Mouse (Mus musculus): ENCODE results near the gene Dicer1.

Gene Dicer1

GRCm38 (mm10) chr12:104751814-104752765 lies at the start of gene Dicer1:
TSS of gene Dicer1 (minus strand) at chr12:104751952.
- peak; percentile 97 for DNase-seq (ENCODE audit: low read depth, low spot score)

GRCm38 (mm10) chr12:104799365-104799764 lies 47.6 kb upstream of the Dicer1 start:
- peak; percentile 41 for DNase-seq (ENCODE audit: low read depth, low spot score)

GRCm38 (mm10) chr12:104797905-104798304 lies 46.2 kb upstream of the Dicer1 start:
- DNase-seq (ENCODE audit: low read depth, low spot score) = no peak

GRCm38 (mm10) chr12:104796635-104797378 lies 45.1 kb upstream of the Dicer1 start:
- DNase-seq (ENCODE audit: low read depth, low spot score) = peak; percentile 60

GRCm38 (mm10) chr12:104794957-104795356 lies 43.2 kb upstream of the Dicer1 start:
- DNase-seq (ENCODE audit: low read depth, low spot score) = peak; percentile 73

- no peak for DNase-seq (ENCODE audit: low read depth, low spot score)
Measured at GRCm38 (mm10) chr12:104793486-104793885, 41.7 kb upstream of the Dicer1 start.

GRCm38 (mm10) chr12:104777603-104778002 lies 25.9 kb upstream of the Dicer1 start:
- no peak for DNase-seq (ENCODE audit: low read depth, low spot score)

- DNase-seq (ENCODE audit: low read depth, low spot score) = no peak
Measured at GRCm38 (mm10) chr12:104771941-104772340, 20.2 kb upstream of the Dicer1 start.

- no peak for DNase-seq (ENCODE audit: low read depth, low spot score)
Measured at GRCm38 (mm10) chr12:104769201-104769785, 17.5 kb upstream of the Dicer1 start.

- peak; percentile 73 for DNase-seq (ENCODE audit: low read depth, low spot score)
Measured at GRCm38 (mm10) chr12:104767183-104767582, 15.4 kb upstream of the Dicer1 start.

- DNase-seq (ENCODE audit: low read depth, low spot score) = no peak
Measured at GRCm38 (mm10) chr12:104765761-104766160, 14.0 kb upstream of the Dicer1 start.

GRCm38 (mm10) chr12:104765116-104765515 lies 13.4 kb upstream of the Dicer1 start:
- no peak for DNase-seq (ENCODE audit: low read depth, low spot score)

- DNase-seq (ENCODE audit: low read depth, low spot score) = peak; percentile 94
Measured at GRCm38 (mm10) chr12:104763918-104764317, 12.2 kb upstream of the Dicer1 start.

- peak; percentile 91 for DNase-seq (ENCODE audit: low read depth, low spot score)
Measured at GRCm38 (mm10) chr12:104761411-104761810, 9.7 kb upstream of the Dicer1 start.

- DNase-seq (ENCODE audit: low read depth, low spot score) = peak; percentile 77
Measured at GRCm38 (mm10) chr12:104758066-104758465, 6.3 kb upstream of the Dicer1 start.

- no peak for DNase-seq (ENCODE audit: low read depth, low spot score)
Measured at GRCm38 (mm10) chr12:104753686-104754085, 1.9 kb upstream of the Dicer1 start.

GRCm38 (mm10) chr12:104751331-104751813 lies 380 bp downstream of the Dicer1 start:
- DNase-seq (ENCODE audit: low read depth, low spot score) = peak; percentile 29

GRCm38 (mm10) chr12:104748946-104749345 lies 2.8 kb downstream of the Dicer1 start:
- no peak for DNase-seq (ENCODE audit: low read depth, low spot score)

GRCm38 (mm10) chr12:104747252-104747651 lies 4.5 kb downstream of the Dicer1 start:
- DNase-seq (ENCODE audit: low read depth, low spot score) = no peak

GRCm38 (mm10) chr12:104746601-104747000 lies 5.2 kb downstream of the Dicer1 start:
- DNase-seq (ENCODE audit: low read depth, low spot score) = no peak

GRCm38 (mm10) chr12:104743687-104744086 lies 8.1 kb downstream of the Dicer1 start:
- no peak for DNase-seq (ENCODE audit: low read depth, low spot score)

GRCm38 (mm10) chr12:104742247-104742646 lies 9.5 kb downstream of the Dicer1 start:
- no peak for DNase-seq (ENCODE audit: low read depth, low spot score)

Data from ZHBTc4 (cell line).